Mouse (Mus musculus) cortical plate, adult 2 months (tissue): ENCODE measurements around the gene Cradd. TPM values are rescaled to one million over a fixed set of nuclear protein-coding genes. Genes with fewer than 3 reads are reported as not detected.

Source experiments
- H3K27ac ChIP-seq: fragments of 200-500 bp; 2 replicates; pipeline ENCODE4 v1.5.1; 2012; ENCODE audit warnings: low read length, control low read depth, inconsistent platforms; ENCODE audit not compliant: insufficient read depth
- H3K4me1 ChIP-seq: fragments of 200-500 bp; 2 replicates; pipeline ENCODE4 v1.6.1; 2011; ENCODE audit warnings: low read length; ENCODE audit not compliant: control insufficient read depth, insufficient read depth
- H3K4me3 ChIP-seq: fragments of 200-500 bp; 2 replicates; pipeline ENCODE4 v1.5.1; 2011; ENCODE audit warnings: mild to moderate bottlenecking, low read length, control low read depth; ENCODE audit not compliant: insufficient read depth
- CTCF ChIP-seq: fragments of 200-500 bp; IDR thresholded peaks from 2 replicates; pipeline ENCODE4 v1.5.1; 2011; ENCODE audit warnings: mild to moderate bottlenecking, control low read depth, low read length; ENCODE audit not compliant: insufficient read depth; ENCODE audit errors: extremely low read depth
- POLR2A ChIP-seq: fragments of 200-500 bp; IDR thresholded peaks from 2 replicates; pipeline ENCODE4 v1.6.1; 2011; ENCODE audit warnings: mild to moderate bottlenecking, low read length, control low read depth; ENCODE audit not compliant: insufficient read depth; ENCODE audit errors: extremely low read depth
- polyA plus RNA-seq: library from polyadenylated mRNA; depleted of rRNA; stranded (reverse); fragments of >200 nt; gene quantifications from 2 replicates; pipeline ENCODE4 v1.2.3, GENCODE M21; 2012

The Cradd gene
- polyA plus RNA-seq, 1 experiment, result 7.1 TPM

DNA sequence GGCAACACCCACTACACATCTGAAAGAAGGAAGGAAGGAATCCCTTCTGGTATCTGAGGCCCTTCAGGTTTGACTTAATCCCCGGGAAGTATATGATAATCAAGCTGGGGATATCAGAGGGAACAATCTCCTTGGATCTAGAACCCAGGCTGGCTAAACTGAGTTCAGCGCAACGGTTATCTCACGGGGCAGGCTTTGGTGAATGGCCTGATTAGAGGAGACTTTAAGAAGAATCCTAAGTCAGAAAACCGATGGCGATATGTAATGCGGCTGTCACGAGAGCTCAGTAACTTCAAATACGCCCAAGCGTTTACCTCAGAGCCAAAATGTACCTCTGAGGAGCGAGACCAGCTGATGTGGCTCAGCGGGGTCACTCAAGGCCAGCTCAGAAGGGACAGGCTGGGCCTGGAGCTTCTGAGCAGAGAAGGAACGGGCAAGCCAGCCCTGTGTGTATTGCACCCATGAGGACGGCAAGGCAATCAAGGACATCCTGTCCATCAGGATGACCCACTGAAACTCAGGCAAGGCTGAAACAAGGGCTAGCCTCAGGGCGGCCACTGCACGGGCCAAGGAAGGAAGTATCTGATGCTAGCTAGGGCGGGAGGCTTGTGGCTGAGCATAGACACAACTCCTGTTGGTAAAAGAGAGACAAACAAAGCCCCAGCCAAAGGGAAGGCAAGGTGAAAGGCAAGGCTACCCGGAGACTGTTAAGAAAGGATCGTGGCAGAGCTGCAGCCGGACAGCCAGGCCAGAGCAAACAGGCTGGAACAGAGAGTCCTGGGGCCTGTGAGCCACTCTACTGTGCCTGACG is 6.1 kb downstream of the Cradd start:
- H3K27ac ChIP-seq, result no peak overlapping the region
- TF ChIP-seq POLR2A, result no peak
- no peak for TF ChIP-seq CTCF
- no peak overlapping the region for H3K4me3 ChIP-seq
- H3K4me1 ChIP-seq, result peaks cover 2% of the 10 kb centered on the region; the same call in 1 of the 2 replicates

DNA sequence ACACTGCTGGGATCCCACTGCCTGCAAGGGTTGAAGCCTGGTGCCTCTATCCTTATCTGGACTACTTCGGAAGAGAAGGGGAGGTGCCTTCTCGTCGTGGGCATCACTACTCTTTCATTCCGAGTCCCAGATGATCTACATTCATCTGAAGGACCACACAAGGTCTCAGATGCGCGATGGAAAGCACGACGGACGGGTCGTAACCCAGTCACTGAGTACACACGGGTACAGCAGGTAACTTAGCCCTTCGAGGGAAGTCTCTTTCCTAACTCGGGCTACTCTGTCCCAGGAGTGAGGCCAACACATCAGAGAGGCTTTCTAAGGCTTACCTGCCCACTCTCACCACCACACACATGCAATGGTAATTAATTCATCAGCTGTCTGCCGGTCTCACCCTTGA is 6.8 kb downstream of the Cradd start:
- H3K4me1 ChIP-seq, result no peaks in the 10 kb centered on the region
- no peak for TF ChIP-seq CTCF
- TF ChIP-seq POLR2A, result no peak
- H3K4me3 ChIP-seq, result no peak overlapping the region
- H3K27ac ChIP-seq, result no peak overlapping the region

DNA sequence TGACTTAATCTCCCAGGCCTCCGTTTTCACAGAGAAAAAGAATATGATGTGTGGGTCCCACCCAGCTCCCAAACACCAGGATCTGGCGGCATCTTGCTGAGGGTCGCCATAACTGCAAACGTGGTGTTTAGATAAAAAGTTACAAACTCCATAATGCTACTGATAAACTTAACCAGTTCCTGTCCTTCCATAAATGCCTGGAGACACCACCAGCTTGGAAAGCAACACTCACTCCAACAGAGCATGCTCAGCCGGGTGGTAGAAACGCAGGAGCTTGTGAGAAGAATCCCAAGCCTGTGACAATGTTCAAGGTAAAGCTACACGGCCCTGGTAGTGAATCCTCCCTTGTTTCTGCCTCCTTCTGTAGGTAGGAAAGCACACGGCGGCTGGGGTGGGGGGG is 7.3 kb downstream of the Cradd start:
- no peaks in the 10 kb centered on the region for H3K4me1 ChIP-seq
- H3K4me3 ChIP-seq, result no peak overlapping the region
- TF ChIP-seq CTCF (no peak), POLR2A (no peak)

DNA sequence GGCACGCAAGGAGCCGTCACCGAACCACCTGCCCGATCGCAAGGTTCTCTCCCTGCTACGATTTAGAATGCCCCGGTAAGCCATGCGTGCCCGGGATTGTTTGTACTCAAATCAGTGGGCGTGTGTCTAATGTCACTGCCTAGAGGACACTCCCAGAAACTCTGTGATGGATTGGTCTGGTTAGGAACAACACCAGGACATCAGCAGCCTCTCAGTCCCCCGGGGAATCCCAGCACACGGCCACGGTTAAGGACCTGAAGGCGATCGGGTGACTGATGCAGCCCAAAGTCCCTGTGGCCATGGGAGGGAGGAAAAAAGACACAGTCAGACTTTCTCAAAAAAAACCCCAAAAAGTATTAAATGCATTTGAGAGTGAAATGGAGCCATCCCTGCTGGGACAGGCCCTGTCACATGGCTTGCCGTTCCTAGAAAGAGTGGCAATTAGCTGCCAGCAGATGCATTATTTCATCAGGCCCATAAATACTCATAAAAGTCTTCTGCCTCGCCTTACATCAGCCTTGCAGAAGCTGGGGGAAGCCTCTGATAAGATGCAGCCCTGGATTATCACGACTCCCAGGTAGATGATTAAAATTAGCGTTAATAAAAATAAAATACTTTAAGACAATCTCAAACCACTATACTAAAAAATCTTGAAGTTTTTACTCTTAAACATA is 8.0 kb downstream of the Cradd start:
- no peak overlapping the region for H3K4me3 ChIP-seq
- H3K27ac ChIP-seq, result no peak overlapping the region
- no peaks in the 10 kb centered on the region for H3K4me1 ChIP-seq
- TF ChIP-seq POLR2A (no peak), CTCF (no peak)

More for the DNA sequence above, 7.3 kb downstream of the Cradd start:
- H3K27ac ChIP-seq, result no peak overlapping the region

DNA sequence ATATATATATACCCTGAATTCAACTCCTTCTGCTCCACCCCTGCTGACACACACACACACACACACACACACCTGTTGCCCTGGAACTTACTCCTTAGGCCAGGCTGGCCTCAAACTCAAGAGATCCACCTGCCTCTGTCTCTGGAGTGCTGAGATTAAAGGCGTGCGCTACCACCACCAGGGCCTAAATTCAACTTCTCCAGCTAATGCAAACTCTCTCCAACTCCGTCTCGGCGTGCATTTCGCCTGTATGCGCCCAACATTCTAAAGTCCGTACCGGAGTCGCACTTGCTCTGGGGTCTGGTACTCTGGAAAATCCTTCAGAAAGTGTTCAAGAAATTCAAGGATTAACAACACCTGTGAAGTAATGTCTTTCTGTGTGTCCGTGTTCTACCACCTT is 8.6 kb downstream of the Cradd start:
- H3K4me3 ChIP-seq, result no peak overlapping the region
- no peak for TF ChIP-seq POLR2A
- TF ChIP-seq CTCF, result no peak
- no peak overlapping the region for H3K27ac ChIP-seq
- H3K4me1 ChIP-seq, result no peaks in the 10 kb centered on the region

DNA sequence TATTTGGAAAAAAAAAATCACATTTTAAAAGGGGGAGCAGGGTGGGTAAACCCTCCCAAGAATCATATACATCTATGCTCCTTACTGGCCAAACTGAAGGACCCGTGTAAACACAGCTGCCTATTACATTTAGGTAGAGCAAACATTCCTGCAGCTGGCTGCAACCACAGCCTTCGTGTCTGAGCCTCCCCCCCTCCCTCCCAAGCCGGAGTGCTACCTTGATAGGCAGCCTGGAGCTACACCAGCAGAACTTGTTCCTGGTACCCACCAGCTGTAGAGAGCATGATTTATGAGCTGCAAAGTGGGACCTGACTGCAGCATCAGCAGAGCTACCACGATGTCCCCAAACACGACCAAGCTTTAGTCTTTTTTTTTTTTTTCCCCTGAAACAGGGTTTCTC is 9.9 kb downstream of the Cradd start:
- Histone ChIP-seq H3K4me1 (no peaks in the 10 kb centered on the region), H3K27ac (no peak overlapping the region), H3K4me3 (no peak overlapping the region)
- TF ChIP-seq CTCF, result no peak
- no peak for TF ChIP-seq POLR2A

DNA sequence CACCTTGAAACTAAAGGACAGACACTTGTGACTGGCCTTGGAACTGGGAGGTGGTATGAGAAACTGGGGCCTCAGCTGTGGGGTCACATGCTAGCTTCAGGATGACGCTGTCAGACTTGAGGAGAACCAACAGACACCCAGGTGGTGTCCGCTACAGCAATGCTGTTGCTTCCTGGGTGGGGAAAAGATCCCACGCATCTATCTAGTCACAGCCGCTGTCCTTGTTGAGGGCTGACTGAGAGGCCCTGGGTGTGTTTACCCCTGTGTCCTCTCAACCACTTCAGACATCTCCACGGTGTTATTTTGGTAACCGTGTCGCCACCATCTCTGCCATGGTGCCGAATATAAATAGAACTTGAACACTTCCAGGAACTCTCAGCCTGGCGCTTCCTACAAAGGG is 10.4 kb downstream of the Cradd start:
- no peaks in the 10 kb centered on the region for H3K4me1 ChIP-seq
- no peak overlapping the region for H3K27ac ChIP-seq
- no peak overlapping the region for H3K4me3 ChIP-seq
- no peak for TF ChIP-seq POLR2A
- TF ChIP-seq CTCF, result no peak

DNA sequence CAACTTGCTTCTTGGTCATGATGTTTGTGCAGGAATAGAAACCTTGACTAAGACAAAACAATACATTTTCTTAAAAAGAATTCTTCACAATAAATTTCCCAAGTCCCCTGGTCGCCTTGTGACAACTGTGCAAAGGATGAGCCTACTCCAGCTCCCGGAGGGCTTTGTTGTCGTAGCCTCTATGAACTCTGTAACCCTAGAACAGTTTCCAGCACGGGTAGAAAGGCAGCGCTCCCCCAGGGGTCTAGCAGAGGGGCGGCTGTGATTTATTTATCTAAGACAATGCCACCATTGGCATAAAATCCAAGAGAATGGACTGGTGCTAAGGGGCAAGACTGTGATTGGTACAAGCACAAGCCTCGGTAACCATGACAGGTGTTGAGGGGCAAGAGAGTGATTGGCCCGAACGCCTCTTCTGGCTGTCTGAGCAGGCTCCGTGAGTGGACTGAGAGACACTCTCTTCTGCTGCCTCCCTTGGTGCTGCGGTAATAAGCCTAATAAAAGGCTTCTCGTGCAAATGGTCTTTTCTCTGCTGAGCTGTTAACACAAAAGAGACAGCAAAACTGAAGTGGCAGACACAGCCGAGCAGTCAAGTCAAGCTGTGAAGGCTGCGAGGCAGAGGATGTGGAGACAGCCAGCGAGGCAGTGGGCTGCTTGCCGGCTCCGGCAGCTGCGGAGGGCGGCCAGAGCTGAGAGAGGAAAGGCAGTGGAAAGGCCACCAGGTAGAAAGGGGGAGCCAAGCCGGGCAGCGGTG is 13.1 kb downstream of the Cradd start:
- TF ChIP-seq POLR2A, result no peak
- no peak for TF ChIP-seq CTCF
- H3K4me1 ChIP-seq, result no peaks in the 10 kb centered on the region
- H3K27ac ChIP-seq, result no peak overlapping the region
- H3K4me3 ChIP-seq, result no peak overlapping the region

DNA sequence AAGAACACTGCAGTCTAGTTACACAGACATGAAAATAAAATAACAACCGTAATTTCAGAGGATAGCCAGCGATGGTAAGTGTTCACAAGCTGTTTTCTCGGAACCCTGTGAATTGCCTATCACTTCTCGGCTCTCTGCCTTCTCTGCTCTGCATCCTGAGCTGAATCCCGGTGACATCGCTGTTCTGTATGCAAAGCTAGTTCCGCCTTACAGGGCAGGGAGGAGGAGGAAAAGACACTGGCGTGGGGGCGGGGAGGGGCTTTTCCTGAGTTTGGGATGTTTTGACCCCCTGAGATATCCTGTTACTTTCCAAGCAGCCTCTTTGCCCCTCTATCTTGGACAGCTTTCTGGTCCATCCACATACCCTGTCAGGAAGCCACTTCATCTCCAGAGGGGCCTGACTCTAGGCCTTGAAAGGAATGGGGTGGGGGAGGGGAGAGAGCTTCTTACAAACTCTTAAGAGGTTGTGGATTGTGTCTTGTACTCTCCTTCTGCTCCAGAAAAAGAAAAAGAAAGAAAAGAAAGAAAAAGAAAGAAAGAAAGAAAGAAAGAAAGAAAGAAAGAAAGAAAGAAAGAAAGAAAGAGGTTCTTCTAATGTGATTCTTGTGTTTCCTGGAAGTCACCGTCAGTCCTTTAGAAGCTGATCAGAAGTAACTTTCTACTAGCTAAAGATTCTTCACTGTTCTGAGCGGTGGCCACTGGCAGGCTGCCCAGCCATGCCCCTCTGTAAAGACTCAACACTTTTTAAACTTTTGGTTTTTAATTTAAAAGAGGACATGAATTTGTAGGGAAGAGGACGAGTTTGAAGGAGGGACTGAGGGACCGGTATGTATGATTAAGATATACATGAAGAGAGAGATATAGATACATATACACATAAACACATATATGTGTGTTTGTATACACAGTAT is 14.3 kb downstream of the Cradd start:
- Histone ChIP-seq H3K27ac (no peak overlapping the region), H3K4me1 (no peaks in the 10 kb centered on the region), H3K4me3 (no peak overlapping the region)
- no peak for TF ChIP-seq POLR2A
- TF ChIP-seq CTCF, result no peak
